Mouse (Mus musculus) midbrain, embryonic 11.5 days (tissue): ENCODE results near the gene Cdkn1a. TPM values are rescaled to one million over a fixed set of nuclear protein-coding genes. Genes with fewer than 3 reads are reported as not detected.

ENCODE experiments used
- ATAC-seq: fragments of 200-750 bp; cut with Nextera tagmentation; 2 replicates; pipeline ENCODE4 v1.8.0; 2017; ENCODE audit warnings: moderate TSS enrichment, moderate library complexity; ENCODE audit not compliant: low FRiP score
- DNase-seq: peaks from one replicate; pipeline ENCODE4 v3.0.0; 2015; ENCODE audit warnings: low spot score; ENCODE audit errors: missing footprints
- H3K27ac ChIP-seq: fragments of 300-500 bp; sonication (generic); 2 replicates; pipeline ENCODE4 v1.5.1; 2014; ENCODE audit warnings: low read depth, low read length
- H3K27me3 ChIP-seq: fragments of 300-500 bp; sonication (generic); 2 replicates; pipeline ENCODE4 v1.6.1; 2014; ENCODE audit warnings: mild to moderate bottlenecking, low read length, moderate library complexity, mixed read lengths; ENCODE audit not compliant: control insufficient read depth, insufficient read depth
- H3K36me3 ChIP-seq: fragments of 300-500 bp; sonication (generic); 2 replicates; pipeline ENCODE4 v1.6.1; 2014; ENCODE audit warnings: mild to moderate bottlenecking, low read length, moderate library complexity, mixed read lengths; ENCODE audit not compliant: control insufficient read depth, insufficient read depth
- H3K4me1 ChIP-seq: fragments of 300-500 bp; sonication (generic); 2 replicates; pipeline ENCODE4 v1.6.1; 2014; ENCODE audit warnings: low read length; ENCODE audit not compliant: control insufficient read depth, insufficient read depth
- H3K4me2 ChIP-seq: fragments of 300-500 bp; sonication (generic); 2 replicates; pipeline ENCODE4 v1.6.1; 2014; ENCODE audit warnings: mild to moderate bottlenecking, moderate library complexity
- H3K4me3 ChIP-seq: fragments of 300-500 bp; sonication (generic); 2 replicates; pipeline ENCODE4 v1.5.1; 2014; ENCODE audit warnings: low read depth, low read length
- H3K9ac ChIP-seq: fragments of 300-500 bp; sonication (generic); 2 replicates; pipeline ENCODE4 v1.6.1; 2014; ENCODE audit warnings: low read length
- H3K9me3 ChIP-seq: fragments of 300-500 bp; sonication (generic); 2 replicates; pipeline ENCODE4 v1.6.1; 2016; ENCODE audit warnings: low read length; ENCODE audit not compliant: control insufficient read depth
- WGBS: fragments of 180-500 bp; shearing (Covaris S2); extraction: QIAGEN DNeasy Blood & Tissue Kit; methylation state at CpG from one replicate; pipeline ENCODE4 v1.1.7; 2014; 5-methylcytosine and 5-hydroxymethylcytosine counted together
- polyA plus RNA-seq: library from polyadenylated mRNA; unstranded; fragments of >200 nt; fragmentation: Nextera tagmentation; extraction: Ambion mirVana; gene quantifications from 2 replicates; pipeline ENCODE4 v1.2.1, GENCODE M21; 2014

Cdkn1a gene
- polyA plus RNA-seq, 1 experiment from 2014 or later, result 16.1 TPM

GRCm38 (mm10) chr17:29056207-29056606 lies 34.6 kb upstream of the Cdkn1a start:
- Histone ChIP-seq H3K4me2 (no peak overlapping the region), H3K9ac (no peak overlapping the region), H3K4me3 (no peak overlapping the region), H3K27ac (no peak overlapping the region), H3K9me3 (no peaks in the 10 kb centered on the region), H3K27me3 (no peaks in the 10 kb centered on the region), H3K4me1 (peaks cover 5% of the 10 kb centered on the region), H3K36me3 (no peaks in the 10 kb centered on the region)
- WGBS, result 45% methylated on average over 7 of the region's 7 CpGs
- DNase-seq, result no peak
- ATAC-seq, result no peak

GRCm38 (mm10) chr17:29056699-29057151 lies 34.1 kb upstream of the Cdkn1a start:
- no peak overlapping the region for H3K4me3 ChIP-seq
- no peak overlapping the region for H3K4me2 ChIP-seq

GRCm38 (mm10) chr17:29057361-29057890 lies 33.4 kb upstream of the Cdkn1a start:
- no peak overlapping the region for H3K27ac ChIP-seq
- 77% methylated on average over 11 of the region's 11 CpGs for WGBS
- H3K36me3 ChIP-seq, result no peaks in the 10 kb centered on the region
- ATAC-seq (no peak), DNase-seq (no peak)
- H3K4me2 ChIP-seq, result no peak overlapping the region
- H3K9ac ChIP-seq, result no peak overlapping the region
- H3K9me3 ChIP-seq, result no peaks in the 10 kb centered on the region
- H3K27me3 ChIP-seq, result no peaks in the 10 kb centered on the region
- H3K4me3 ChIP-seq, result no peak overlapping the region
- peaks cover 5% of the 10 kb centered on the region for H3K4me1 ChIP-seq

More at GRCm38 (mm10) chr17:29056699-29057151, 34.1 kb upstream of the Cdkn1a start:
- WGBS, result 6% methylated on average over 8 of the region's 8 CpGs
- H3K27ac ChIP-seq, result no peak overlapping the region
- peak; percentile 85 for DNase-seq
- peaks cover 5% of the 10 kb centered on the region for H3K4me1 ChIP-seq
- no peak overlapping the region for H3K9ac ChIP-seq
- no peaks in the 10 kb centered on the region for H3K9me3 ChIP-seq
- ATAC-seq, result peak; percentile 57
- H3K27me3 ChIP-seq, result no peaks in the 10 kb centered on the region
- H3K36me3 ChIP-seq, result no peaks in the 10 kb centered on the region

- WGBS, result 92% methylated on average over 10 of the region's 10 CpGs
- no peak overlapping the region for H3K9ac ChIP-seq
- H3K27me3 ChIP-seq, result no peaks in the 10 kb centered on the region
- no peak for DNase-seq
- H3K36me3 ChIP-seq, result no peaks in the 10 kb centered on the region
- H3K4me2 ChIP-seq, result no peak overlapping the region
- no peaks in the 10 kb centered on the region for H3K9me3 ChIP-seq
- no peak overlapping the region for H3K27ac ChIP-seq
- ATAC-seq, result no peak
- H3K4me3 ChIP-seq, result no peak overlapping the region
- peaks cover 5% of the 10 kb centered on the region for H3K4me1 ChIP-seq
These were observed 32.8 kb upstream of the Cdkn1a start for GRCm38 (mm10) chr17:29057961-29058360.

DNA sequence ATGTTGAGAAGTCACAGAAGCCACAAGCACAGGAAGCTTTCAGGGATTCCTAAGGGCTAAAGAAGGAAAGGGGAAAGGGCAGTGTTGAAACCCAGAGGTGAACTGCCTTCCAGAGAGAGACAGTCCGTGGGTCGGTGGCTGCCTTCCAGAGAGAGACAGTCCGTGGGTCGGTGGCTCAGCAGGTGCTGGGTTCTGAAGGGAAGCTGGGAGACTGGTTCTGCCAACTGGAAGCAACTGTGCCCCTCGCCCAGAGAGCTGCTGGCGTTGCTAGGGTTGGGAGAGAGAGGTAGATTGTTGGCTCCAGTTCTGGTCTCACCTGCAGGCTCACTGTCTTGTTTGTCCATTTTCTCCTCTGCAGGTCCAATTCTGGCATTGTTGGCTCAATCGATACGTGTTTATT lies 32.3 kb upstream of the Cdkn1a start:
- H3K9ac ChIP-seq, result no peak overlapping the region
- H3K4me3 ChIP-seq, result no peak overlapping the region
- no peaks in the 10 kb centered on the region for H3K27me3 ChIP-seq
- H3K4me2 ChIP-seq, result no peak overlapping the region
- no peak overlapping the region for H3K27ac ChIP-seq
- peaks cover 7% of the 10 kb centered on the region for H3K4me1 ChIP-seq
- DNase-seq (no peak), ATAC-seq (no peak)
- H3K9me3 ChIP-seq, result no peaks in the 10 kb centered on the region
- 87% methylated on average over 8 of the region's 8 CpGs for WGBS
- H3K36me3 ChIP-seq, result no peaks in the 10 kb centered on the region

GRCm38 (mm10) chr17:29059581-29059980 lies 31.2 kb upstream of the Cdkn1a start:
- Histone ChIP-seq H3K36me3 (no peaks in the 10 kb centered on the region), H3K4me3 (no peak overlapping the region), H3K4me2 (no peak overlapping the region), H3K9ac (no peak overlapping the region), H3K9me3 (no peaks in the 10 kb centered on the region), H3K27ac (no peak overlapping the region), H3K27me3 (no peaks in the 10 kb centered on the region), H3K4me1 (peaks cover 7% of the 10 kb centered on the region)
- ATAC-seq, result no peak
- no peak for DNase-seq
- WGBS, result 90% methylated on average over 3 of the region's 3 CpGs

- H3K4me2 ChIP-seq, result no peak overlapping the region
These were observed 29.8 kb upstream of the Cdkn1a start for GRCm38 (mm10) chr17:29060946-29061345.

DNA sequence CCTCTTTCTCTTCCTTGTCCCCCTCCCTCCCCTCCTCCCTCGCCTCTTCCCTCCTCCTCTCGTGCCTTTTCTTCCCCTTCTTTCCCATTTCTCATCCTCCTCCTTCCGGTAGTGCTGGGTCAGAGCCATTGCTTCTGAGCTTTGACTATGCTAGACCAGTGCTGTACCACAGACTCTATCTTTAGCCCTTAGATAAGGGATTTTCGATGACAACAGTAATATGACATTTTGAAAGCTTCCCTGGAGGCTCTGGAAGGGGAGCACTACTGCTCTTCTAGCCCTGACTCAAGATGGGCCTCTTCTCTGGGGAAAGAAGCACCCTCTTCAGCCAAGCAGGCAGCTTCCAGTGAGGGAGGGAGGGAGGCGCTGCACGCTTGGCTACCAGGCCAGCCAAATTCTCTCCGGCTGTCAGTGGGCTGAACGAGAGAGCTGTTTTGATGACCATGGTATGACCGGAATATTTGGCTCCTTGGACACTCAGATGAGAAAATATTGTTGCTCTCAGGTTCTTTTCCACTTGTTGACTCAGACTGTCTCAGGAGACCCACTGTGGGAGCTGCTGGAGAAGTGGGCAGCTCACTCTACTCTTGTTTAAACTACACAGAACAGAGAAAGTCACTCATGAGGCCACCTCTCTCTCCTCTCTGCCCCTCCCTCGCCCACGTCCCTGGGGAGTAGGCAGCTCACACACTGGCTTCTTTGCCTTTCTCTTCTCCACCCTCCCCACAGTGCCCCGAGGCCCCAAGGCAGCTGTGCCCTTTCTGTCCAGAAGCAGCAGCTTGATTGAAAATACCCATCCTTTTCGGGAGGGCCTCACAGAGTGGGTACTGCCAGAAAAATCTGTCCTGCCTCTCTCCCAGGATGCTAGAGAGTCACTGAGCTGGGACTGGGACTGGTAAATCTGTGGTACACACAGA lies 28.4 kb upstream of the Cdkn1a start:
- Histone ChIP-seq H3K9me3 (no peaks in the 10 kb centered on the region), H3K27me3 (no peaks in the 10 kb centered on the region), H3K9ac (no peak overlapping the region), H3K4me1 (0 out of 2 replicates have a peak, but pooled peaks cover 2% of the 10 kb centered on the region), H3K4me3 (no peak overlapping the region), H3K4me2 (no peak overlapping the region), H3K36me3 (no peaks in the 10 kb centered on the region), H3K27ac (no peak overlapping the region)
- WGBS, result 62% methylated on average over 13 of the region's 13 CpGs
- ATAC-seq (no peak), DNase-seq (no peak)

More at GRCm38 (mm10) chr17:29060946-29061345, 29.8 kb upstream of the Cdkn1a start:
- no peaks in the 10 kb centered on the region for H3K36me3 ChIP-seq
- no peak for ATAC-seq
- H3K27ac ChIP-seq, result no peak overlapping the region
- H3K27me3 ChIP-seq, result no peaks in the 10 kb centered on the region
- H3K4me3 ChIP-seq, result no peak overlapping the region
- H3K4me1 ChIP-seq, result peaks cover 7% of the 10 kb centered on the region
- H3K9me3 ChIP-seq, result no peaks in the 10 kb centered on the region
- WGBS, result 92% methylated on average over 9 of the region's 9 CpGs
- H3K9ac ChIP-seq, result no peak overlapping the region
- DNase-seq, result no peak
